Mouse (Mus musculus): ENCODE results near the gene Prcc. TPM values are rescaled to one million over a fixed set of nuclear protein-coding genes. Genes with fewer than 3 reads are reported as not detected.

Gene Prcc
- total and polyA plus RNA-seq, 2 experiments from 2014 or later, result 20.9 to 97.8 TPM

DNA sequence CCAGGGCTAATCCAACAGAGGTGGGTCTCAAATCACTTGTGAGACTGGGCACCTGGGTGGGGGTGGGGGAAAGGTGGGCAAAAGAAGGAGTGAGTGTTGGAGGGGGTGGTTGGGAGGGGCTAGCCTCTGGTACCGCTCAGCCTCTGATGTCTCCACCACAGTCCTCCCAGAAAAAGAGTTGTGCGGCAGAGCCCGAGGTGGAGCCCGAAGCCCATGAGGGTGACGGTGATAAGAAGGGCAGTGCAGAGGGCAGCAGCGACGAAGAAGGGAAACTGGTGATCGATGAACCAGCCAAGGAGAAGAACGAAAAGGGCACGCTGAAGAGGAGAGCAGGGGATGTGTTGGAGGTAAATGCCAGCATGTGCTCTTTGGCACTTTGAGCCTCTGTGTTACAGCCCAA is 28.5 kb upstream of the Prcc start:
- no peak for DNase-seq (ENCODE audit: low spot score)
- TF ChIP-seq CTCF (IDR thresholded peaks at IDR 0.05; ENCODE audit: low read depth), result no peak
- peaks cover 15% of the 10 kb centered on the region for H3K4me1 ChIP-seq (ENCODE audit: insufficient read depth, low read length)
- no peak for ATAC-seq
- no peak overlapping the region for H3K9ac ChIP-seq (replicated peaks; ENCODE audit: low read length)
- peaks cover 30% of the 10 kb centered on the region for H3K36me3 ChIP-seq (ENCODE audit: insufficient read depth, low read length)
- H3K9me3 ChIP-seq (ENCODE audit: low read length), result no peaks in the 10 kb centered on the region
- H3K4me2 ChIP-seq (ENCODE audit: low read depth, low read length), result no peak overlapping the region
- H3K4me3 ChIP-seq (ENCODE audit: low read length), result no peak overlapping the region
- no peaks in the 10 kb centered on the region for H3K27me3 ChIP-seq (ENCODE audit: insufficient read depth, low read length)
- H3K27ac ChIP-seq, result no peak overlapping the region
- 94% methylated on average over 10 of the region's 10 CpGs for WGBS

DNA sequence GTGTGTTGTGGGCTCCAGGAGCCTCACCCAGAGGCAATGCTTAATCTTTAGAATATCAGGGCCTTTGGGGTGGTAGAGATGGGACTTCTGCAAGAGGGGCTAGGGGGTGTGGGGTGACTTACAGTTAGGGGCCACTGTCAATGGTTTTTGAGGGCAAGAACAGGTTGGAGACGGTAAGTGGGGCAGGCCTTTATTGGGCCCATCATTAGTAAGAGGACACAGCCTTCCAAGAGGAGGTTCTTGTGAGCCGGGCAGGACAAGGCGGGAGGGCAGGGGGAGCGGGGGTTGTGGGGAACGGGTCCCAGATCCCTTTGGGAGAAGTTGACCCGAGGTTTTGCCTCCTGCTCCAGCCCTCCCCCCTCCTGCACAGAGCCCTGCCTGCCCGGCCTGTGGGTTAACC is 28.1 kb upstream of the Prcc start:
- DNase-seq (ENCODE audit: low spot score), result no peak
- no peak for TF ChIP-seq CTCF (IDR thresholded peaks at IDR 0.05; ENCODE audit: low read depth)
- no peak overlapping the region for H3K9ac ChIP-seq (replicated peaks; ENCODE audit: low read length)
- WGBS, result 84% methylated on average over 7 of the region's 7 CpGs
- ATAC-seq, result no peak
- no peaks in the 10 kb centered on the region for H3K27me3 ChIP-seq (ENCODE audit: insufficient read depth, low read length)
- H3K36me3 ChIP-seq (ENCODE audit: insufficient read depth, low read length), result peaks cover 30% of the 10 kb centered on the region
- no peak overlapping the region for H3K4me3 ChIP-seq (ENCODE audit: low read length)
- no peak overlapping the region for H3K27ac ChIP-seq
- H3K4me2 ChIP-seq (ENCODE audit: low read depth, low read length), result no peak overlapping the region
- peaks cover 19% of the 10 kb centered on the region for H3K4me1 ChIP-seq (ENCODE audit: insufficient read depth, low read length)
- no peaks in the 10 kb centered on the region for H3K9me3 ChIP-seq (ENCODE audit: low read length)

DNA sequence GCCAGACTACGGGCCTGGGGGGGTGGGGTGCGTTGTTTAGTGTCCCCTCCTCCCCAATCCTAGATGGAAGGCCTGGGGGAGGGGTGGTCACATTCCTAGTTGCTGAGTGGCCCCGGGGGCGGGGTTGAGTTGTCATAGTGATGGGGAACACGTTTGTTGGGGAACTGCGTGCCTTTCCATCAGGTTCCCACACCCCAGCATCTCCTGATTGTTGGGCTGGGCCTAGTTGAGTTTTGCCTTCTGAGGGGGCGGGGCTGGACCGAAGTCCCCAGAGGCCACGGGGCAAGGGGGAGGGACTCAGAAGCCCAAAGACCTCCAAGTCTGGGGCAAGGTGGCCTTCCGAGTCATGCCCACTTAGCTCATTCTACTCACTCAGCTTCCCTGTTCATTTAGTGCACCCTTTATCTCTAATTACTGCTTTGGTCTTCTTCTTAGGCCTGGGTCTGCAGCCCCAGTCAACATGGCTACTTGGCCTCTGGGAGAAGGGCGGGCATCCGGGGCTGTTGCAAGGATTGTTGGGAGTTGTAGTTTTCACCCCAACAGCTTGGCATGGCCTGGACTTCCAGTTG is 25.2 kb upstream of the Prcc start:
- Histone ChIP-seq H3K27me3 (ENCODE audit: insufficient read depth, low read length) (no peaks in the 10 kb centered on the region), H3K4me2 (ENCODE audit: low read depth, low read length) (peak overlapping the region; percentile 62), H3K4me1 (ENCODE audit: insufficient read depth, low read length) (peaks cover 32% of the 10 kb centered on the region), H3K27ac (peak overlapping the region; percentile 86), H3K4me3 (ENCODE audit: low read length) (peak overlapping the region; percentile 37), H3K36me3 (ENCODE audit: insufficient read depth, low read length) (peaks cover 14% of the 10 kb centered on the region), H3K9ac (replicated peaks; ENCODE audit: low read length) (peak overlapping the region; percentile 38), H3K9me3 (ENCODE audit: low read length) (no peaks in the 10 kb centered on the region)
- ATAC-seq (peak; percentile 46), DNase-seq (ENCODE audit: low spot score) (peak; percentile 79)
- no peak for TF ChIP-seq CTCF (IDR thresholded peaks at IDR 0.05; ENCODE audit: low read depth)
- 5% methylated on average over 12 of the region's 12 CpGs for WGBS

DNA sequence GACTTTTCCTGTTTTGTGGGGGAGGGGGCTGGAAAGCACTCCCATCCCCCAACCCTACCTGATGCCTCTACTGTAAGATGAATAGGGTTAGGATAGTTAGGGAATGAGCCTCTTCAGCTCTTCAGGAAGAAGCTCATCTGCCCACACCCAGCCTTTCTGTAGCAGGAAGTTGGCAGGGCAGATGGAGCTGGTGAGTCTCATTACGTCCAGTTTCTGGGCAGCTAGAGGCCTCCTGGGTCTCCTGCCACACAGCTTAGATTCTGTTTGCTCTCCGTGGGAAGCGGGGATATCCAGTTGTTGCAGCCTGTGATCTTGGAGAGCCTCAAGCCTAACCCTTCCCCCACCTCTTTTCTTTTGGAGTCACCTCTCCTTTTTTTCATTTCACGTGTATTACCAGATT is 24.5 kb upstream of the Prcc start:
- Histone ChIP-seq H3K9ac (replicated peaks; ENCODE audit: low read length) (peak overlapping the region; percentile 38; the same call in 1 of the 2 replicates), H3K36me3 (ENCODE audit: insufficient read depth, low read length) (peaks cover 11% of the 10 kb centered on the region), H3K9me3 (ENCODE audit: low read length) (no peaks in the 10 kb centered on the region), H3K27me3 (ENCODE audit: insufficient read depth, low read length) (no peaks in the 10 kb centered on the region), H3K27ac (peak overlapping the region; percentile 86), H3K4me3 (ENCODE audit: low read length) (peak overlapping the region; percentile 37), H3K4me2 (ENCODE audit: low read depth, low read length) (peak overlapping the region; percentile 62), H3K4me1 (ENCODE audit: insufficient read depth, low read length) (peaks cover 32% of the 10 kb centered on the region)
- 6% methylated on average over 4 of the region's 4 CpGs for WGBS
- ATAC-seq (no peak), DNase-seq (ENCODE audit: low spot score) (peak; percentile 25)
- no peak for TF ChIP-seq CTCF (IDR thresholded peaks at IDR 0.05; ENCODE audit: low read depth)

DNA sequence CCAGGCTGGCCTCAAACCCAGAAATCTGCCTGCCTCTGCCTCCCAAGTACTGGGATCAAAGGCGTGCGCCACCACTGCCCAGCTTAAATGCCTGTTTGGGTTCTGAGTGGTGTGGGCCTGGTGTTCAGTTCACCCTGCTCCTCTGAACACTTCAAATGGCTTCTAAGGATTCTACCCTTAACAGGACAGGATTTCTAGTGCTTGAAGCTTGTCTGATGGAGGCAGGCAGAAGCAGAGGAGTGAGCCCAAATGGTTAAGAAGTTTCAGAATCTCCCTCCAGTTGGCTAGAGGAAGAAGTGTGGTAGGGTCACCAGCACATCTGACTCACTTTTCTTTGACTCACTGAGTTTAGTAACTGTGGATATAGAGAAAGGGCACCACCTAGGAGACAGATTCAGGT is 24.0 kb upstream of the Prcc start:
- Histone ChIP-seq H3K27me3 (ENCODE audit: insufficient read depth, low read length) (no peaks in the 10 kb centered on the region), H3K4me2 (ENCODE audit: low read depth, low read length) (peak overlapping the region; percentile 62; the same call in 1 of the 2 replicates), H3K4me3 (ENCODE audit: low read length) (no peak overlapping the region), H3K9ac (replicated peaks; ENCODE audit: low read length) (no peak overlapping the region), H3K9me3 (ENCODE audit: low read length) (no peaks in the 10 kb centered on the region), H3K36me3 (ENCODE audit: insufficient read depth, low read length) (peaks cover 6% of the 10 kb centered on the region), H3K27ac (peak overlapping the region; percentile 86), H3K4me1 (ENCODE audit: insufficient read depth, low read length) (peaks cover 32% of the 10 kb centered on the region)
- WGBS, result 85% methylated on average over 2 of the region's 2 CpGs
- no peak for DNase-seq (ENCODE audit: low spot score)
- TF ChIP-seq CTCF (IDR thresholded peaks at IDR 0.05; ENCODE audit: low read depth), result no peak
- ATAC-seq, result no peak

DNA sequence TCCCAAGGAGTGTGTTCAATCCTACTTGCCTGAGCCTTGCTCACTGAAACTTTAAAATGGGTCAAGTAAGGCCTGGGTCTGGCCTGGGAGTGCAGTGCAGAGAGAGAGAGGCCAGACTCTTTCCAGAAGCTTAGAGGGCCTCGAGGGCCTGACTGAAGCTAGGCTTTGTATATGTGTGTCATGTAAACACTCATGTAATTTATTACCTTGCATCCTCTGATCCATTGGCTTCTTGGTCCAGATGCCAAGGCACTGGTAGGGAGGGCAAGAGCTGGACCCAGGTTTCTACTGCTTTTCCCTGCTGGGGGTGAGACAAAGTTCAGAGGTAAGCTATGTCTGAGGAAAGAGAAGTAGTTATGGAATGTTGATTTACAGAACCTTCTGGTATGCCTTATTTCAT is 22.5 kb upstream of the Prcc start:
- peaks cover 32% of the 10 kb centered on the region for H3K4me1 ChIP-seq (ENCODE audit: insufficient read depth, low read length)
- TF ChIP-seq CTCF (IDR thresholded peaks at IDR 0.05; ENCODE audit: low read depth), result no peak
- DNase-seq (ENCODE audit: low spot score), result no peak
- H3K27me3 ChIP-seq (ENCODE audit: insufficient read depth, low read length), result no peaks in the 10 kb centered on the region
- H3K9me3 ChIP-seq (ENCODE audit: low read length), result no peaks in the 10 kb centered on the region
- H3K4me3 ChIP-seq (ENCODE audit: low read length), result peak overlapping the region; percentile 95
- H3K4me2 ChIP-seq (ENCODE audit: low read depth, low read length), result peak overlapping the region; percentile 95
- no peaks in the 10 kb centered on the region for H3K36me3 ChIP-seq (ENCODE audit: insufficient read depth, low read length)
- H3K27ac ChIP-seq, result no peak overlapping the region
- ATAC-seq, result no peak
- H3K9ac ChIP-seq (replicated peaks; ENCODE audit: low read length), result peak overlapping the region; percentile 92; the same call in 1 of the 2 replicates
- WGBS, result 16% methylated on average over 1 of the region's 1 CpGs
